Mouse (Mus musculus) 3134 (cell line): ENCODE results near the gene Jam2.

Experiments used
- DNase-seq: peaks from one replicate; pipeline ENCODE4 v3.0.0-alpha.2; 2011; ENCODE audit warnings: low spot score; ENCODE audit not compliant: insufficient read length; ENCODE audit errors: extremely low read depth

The Jam2 gene

GRCm38 (mm10) chr16:84835441-84835822 is 61.5 kb downstream of the Jam2 start, which contains the start of gene Atp5j:
TSS of gene Atp5j (minus strand) at chr16:84835625.
- peak; percentile 79 for DNase-seq

DNA sequence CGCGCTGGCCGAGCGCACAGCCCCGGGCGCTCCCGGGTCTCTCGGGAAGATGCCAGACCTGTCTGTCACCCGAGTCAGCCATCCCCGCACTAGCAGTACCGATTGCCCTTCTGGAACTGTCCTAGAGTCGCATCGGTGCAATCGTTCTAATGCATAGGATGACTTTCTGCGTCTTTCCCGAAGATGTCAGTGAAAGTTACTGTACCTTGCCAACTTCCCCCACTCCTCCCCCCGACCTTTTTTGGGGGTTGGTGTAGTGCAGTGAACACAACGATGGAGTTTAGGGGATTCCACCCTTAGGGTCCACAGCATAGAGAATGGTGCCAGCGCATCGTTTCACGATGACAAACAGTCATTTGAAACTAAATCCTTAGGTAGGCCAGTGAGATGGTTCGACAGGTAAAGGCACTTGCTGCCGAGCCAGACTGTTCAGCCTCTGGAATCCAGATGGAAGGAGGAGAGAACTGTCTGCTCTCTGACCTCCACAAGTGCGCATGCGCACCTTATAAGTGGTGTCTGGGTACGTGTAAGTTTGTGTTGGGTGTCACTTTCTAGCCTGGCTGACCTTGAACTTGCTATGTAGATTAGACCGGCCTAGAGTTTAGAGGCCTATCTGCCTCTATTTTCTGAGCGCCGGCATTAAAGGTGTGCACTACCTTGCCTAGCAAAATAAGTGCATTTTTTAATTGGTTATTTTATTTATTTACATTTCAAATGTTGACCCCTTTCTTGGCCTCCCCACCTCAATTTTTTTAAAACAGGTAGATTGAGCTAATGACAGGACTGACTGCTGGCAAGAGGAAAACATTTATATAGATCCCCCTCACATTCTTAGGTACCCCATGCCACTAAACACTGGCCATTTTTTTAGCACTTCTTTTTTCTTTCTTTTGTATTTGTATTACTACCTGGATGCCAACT is 62.2 kb downstream of the Jam2 start:
- no peak for DNase-seq

DNA sequence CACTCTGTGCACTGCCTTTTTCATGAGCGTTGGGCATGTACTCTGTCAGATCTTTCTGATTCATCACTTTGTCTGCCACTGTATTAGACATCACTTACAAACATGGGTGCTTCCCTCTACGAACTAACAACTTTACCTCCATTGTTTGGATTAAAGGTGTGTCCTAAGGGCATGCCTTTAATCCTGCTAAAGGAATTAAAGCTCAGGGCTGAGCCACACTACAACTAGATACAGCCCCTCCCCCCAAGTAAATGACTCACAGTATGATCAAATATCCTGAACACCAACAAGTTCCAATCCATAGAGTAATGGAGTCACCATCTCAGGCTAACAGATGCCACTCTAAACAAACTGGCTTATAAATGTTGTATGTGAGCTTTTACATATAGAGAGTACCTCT is 64.7 kb downstream of the Jam2 start:
- DNase-seq = no peak

DNA sequence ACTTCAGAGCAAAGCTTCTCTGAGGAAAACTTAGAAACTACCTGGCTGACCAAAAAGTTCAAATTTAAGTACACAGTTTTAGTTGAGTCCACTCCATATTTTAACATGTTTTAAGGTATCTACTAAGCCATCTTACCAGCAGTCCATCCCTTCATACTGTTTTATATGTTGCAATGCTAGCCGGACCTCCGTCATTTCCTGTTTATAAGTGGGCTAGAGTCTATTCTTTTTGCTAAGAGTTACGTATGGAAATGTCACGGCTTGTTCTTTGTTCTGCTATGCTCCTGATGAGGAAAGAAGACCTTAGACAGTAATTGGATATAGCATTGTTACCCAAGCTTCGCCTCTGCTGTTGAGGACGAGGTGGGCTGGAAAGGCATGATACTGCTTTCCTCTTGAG is 79.6 kb downstream of the Jam2 start:
- DNase-seq = no peak

GRCm38 (mm10) chr16:84864656-84865055 is 90.7 kb downstream of the Jam2 start:
- no peak for DNase-seq

DNA sequence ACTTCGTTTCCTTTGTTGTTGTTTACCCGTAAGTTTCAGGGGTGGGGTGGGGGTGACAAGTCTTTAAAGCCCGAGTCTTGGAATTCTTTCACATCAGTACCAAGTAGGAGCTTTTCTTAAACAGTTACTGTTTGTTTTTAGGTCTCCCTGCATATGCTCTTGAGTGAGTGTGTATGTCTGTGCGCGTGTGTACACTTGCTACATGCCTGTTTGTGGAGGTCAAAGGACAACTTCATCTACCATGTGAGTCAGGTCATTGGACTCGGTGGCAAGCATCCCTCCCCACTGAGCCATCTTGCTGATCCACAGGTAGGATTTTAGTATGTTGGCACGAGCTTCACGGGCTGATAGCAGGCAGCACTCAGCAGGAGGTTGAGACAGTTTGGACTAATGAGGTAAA is 99.9 kb downstream of the Jam2 start:
- DNase-seq = no peak

DNA sequence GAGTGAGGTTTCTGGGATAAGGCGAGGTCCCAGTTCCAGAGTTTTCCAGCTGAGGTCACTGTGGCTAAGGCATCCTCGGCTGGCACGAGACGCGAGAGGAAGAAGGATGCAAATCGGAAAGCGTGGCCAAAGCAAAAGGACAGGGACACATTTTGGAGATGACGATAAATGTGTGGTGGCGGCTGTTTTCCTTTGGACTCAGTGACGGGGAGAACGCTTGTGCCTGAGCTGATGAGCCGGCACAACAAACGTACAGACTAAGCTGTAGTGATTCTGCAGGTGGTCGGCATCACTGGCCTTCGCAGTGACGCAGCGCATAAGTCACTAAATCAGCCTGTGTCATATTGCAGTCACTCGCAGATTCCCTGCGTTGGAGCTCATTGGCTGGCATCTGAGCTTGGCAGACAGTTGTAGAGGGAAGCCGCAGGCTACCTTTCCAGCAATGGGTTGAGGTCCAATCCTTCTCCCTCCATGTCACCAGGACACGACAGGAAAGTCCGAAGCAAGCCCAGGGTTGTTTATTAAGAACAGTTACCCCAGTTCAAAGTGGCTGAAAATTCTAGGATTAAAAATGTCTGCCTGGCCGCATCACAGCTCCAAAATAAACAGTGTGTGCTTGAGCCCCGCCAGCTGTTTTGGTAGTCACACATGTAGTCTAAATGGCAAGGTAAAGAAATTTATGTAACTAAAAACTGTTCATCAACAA is 101.2 kb downstream of the Jam2 start:
- no peak for DNase-seq
